Mouse (Mus musculus) thymus, adult 2 months (tissue): ENCODE data around the gene Idh2. TPM values are rescaled to one million over a fixed set of nuclear protein-coding genes. Genes with fewer than 3 reads are reported as not detected.
A peak's percentile ranks its signal among the peaks of the same experiment; 100 is the strongest.

Experiments used
- DNase-seq: peaks from one replicate; pipeline ENCODE4 v3.0.0; 2021
- H3K27ac ChIP-seq: fragments of 200-500 bp; 2 replicates; pipeline ENCODE4 v1.5.1; 2012; ENCODE audit warnings: low read length, control low read depth; ENCODE audit not compliant: control insufficient read depth, insufficient read depth
- H3K27me3 ChIP-seq: fragments of 200-500 bp; 2 replicates; pipeline ENCODE4 v1.6.1; 2012; ENCODE audit warnings: mild to moderate bottlenecking, low read length, moderate library complexity, mixed read lengths; ENCODE audit not compliant: control insufficient read depth, insufficient read depth
- H3K36me3 ChIP-seq: fragments of 200-500 bp; 2 replicates; pipeline ENCODE4 v1.6.1; 2012; ENCODE audit warnings: mild to moderate bottlenecking, low read length, moderate library complexity; ENCODE audit not compliant: control insufficient read depth, insufficient read depth
- H3K4me1 ChIP-seq: fragments of 200-500 bp; replicated peaks from 2 replicates; pipeline ENCODE4 v1.6.1; 2012; ENCODE audit warnings: low read length; ENCODE audit not compliant: control insufficient read depth, insufficient read depth
- H3K4me3 ChIP-seq: fragments of 200-500 bp; 2 replicates; pipeline ENCODE4 v1.5.1; 2012; ENCODE audit warnings: mild to moderate bottlenecking, low read length, control low read depth, moderate library complexity; ENCODE audit not compliant: control insufficient read depth, insufficient read depth
- CTCF ChIP-seq: fragments of 200-500 bp; IDR thresholded peaks from 2 replicates; pipeline ENCODE4 v1.5.1; 2012; ENCODE audit warnings: mild to moderate bottlenecking, control low read depth, low read length, moderate library complexity, borderline replicate concordance; ENCODE audit not compliant: control insufficient read depth, poor library complexity, insufficient read depth; ENCODE audit errors: extremely low read depth
- POLR2A ChIP-seq: fragments of 200-500 bp; IDR thresholded peaks from 2 replicates; pipeline ENCODE4 v1.6.1; 2012; ENCODE audit warnings: mild to moderate bottlenecking, low read length, control low read depth, moderate library complexity; ENCODE audit not compliant: control insufficient read depth, poor library complexity, insufficient read depth; ENCODE audit errors: extremely low read depth
- WGBS: fragments of 180-500 bp; shearing (Covaris S2); methylation state at CpG from one replicate; pipeline ENCODE4 v1.1.7; 2018; 5-methylcytosine and 5-hydroxymethylcytosine counted together
- polyA plus RNA-seq: library from polyadenylated mRNA; depleted of rRNA; stranded (reverse); fragments of >200 nt; gene quantifications from 2 replicates; pipeline ENCODE4 v1.2.3, GENCODE M21; 2012

Idh2 gene
- polyA plus RNA-seq, 1 experiment = 225 TPM

DNA sequence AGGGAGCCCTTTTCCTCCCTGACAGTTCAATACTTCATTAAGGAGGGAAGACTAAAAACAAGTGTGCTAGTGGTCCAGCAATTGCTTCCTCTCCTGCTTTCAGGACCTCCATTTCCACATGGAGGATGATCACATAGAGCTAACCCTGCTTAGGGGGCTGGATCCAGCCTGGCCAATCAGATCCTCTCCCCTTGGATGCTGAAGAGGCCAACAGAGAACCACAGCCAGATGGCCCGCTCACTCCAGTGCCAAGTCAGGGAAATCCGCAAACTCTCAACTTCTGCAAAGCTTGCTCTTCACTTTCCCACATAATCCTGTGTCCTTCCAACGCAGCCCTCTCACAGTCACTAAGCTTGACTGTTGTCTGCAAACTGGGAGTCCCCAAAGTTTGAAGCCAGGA lies 11.9 kb downstream of the Idh2 start:
- no peak for TF ChIP-seq POLR2A
- no peak for TF ChIP-seq CTCF
- H3K36me3 ChIP-seq = peaks cover 9% of the 10 kb centered on the region; the same call in 1 of the 2 replicates
- H3K27ac ChIP-seq = no peak overlapping the region
- H3K27me3 ChIP-seq = no peaks in the 10 kb centered on the region
- WGBS = 89% methylated on average over 3 of the region's 3 CpGs
- H3K4me1 ChIP-seq = peaks cover 16% of the 10 kb centered on the region
- no peak for DNase-seq
- no peak overlapping the region for H3K4me3 ChIP-seq

DNA sequence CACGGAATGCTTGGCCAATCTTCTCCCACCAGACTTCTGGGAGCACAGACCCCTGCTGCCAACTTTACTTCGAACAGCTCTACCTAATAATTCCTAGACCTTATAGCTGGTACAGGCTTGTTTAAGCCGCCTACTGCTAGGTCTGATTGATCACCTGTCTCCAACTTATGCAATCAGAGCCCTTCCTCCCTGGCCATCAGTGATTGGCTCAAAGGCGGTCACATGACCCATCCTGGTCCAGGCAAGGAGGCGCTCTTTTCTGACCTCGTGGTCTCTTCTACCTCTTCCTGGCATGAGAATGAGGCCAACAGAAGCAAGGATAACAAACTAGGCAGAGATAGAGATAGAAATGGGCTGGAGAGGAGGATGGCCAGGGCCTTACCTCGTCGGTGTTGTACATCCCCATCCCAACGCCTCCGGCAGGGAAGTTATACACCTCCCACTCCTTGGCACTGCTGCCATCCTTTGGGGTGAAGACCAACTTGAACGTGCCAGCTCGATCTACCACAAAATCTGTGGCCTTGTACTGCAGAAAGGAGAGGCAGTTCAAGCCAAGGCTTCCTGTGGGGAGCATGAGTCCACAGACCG lies 16.7 kb downstream of the Idh2 start:
- TF ChIP-seq CTCF = no peak
- no peak for TF ChIP-seq POLR2A
- Histone ChIP-seq H3K4me3 (no peak overlapping the region), H3K27ac (no peak overlapping the region), H3K36me3 (peaks cover 24% of the 10 kb centered on the region), H3K4me1 (peaks cover 7% of the 10 kb centered on the region), H3K27me3 (no peaks in the 10 kb centered on the region)
- DNase-seq = no peak
- WGBS = 96% methylated on average over 13 of the region's 13 CpGs

DNA sequence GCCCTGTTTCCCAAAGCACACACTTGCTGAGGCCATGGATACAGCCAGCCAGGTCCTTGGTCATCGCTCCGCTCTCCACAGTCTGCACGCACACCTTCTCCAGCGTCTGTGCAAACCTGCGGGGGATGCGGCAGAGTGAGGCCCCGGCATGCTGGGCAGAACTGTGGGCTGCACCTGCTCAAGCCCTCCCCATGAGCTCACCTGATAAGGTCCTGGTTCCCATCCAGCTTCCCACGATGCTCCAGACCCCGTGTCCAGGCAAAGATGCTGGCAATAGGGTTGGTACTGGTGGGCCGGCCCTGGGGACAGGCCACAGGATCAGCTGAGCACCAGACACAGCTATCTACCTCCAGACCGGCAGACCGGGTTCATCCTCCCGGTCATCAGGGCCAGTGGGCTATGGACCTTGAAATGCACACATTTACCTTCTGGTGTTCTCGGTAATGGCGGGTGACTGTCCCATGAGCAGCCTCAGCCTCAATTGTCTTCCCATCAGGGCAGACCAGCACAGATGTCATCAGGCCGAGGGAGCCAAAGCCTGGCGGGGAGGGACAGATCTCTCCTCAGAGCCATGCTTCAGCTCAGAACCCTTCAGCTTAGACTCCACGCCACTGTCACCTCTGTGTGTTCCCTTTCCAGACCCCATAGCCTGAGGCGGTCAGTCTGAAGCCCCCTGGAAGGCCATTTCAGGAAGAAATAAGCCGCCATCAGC lies 19.4 kb downstream of the Idh2 start:
- no peak for TF ChIP-seq CTCF
- TF ChIP-seq POLR2A = no peak
- H3K4me3 ChIP-seq = no peak overlapping the region
- H3K36me3 ChIP-seq = peaks cover 27% of the 10 kb centered on the region
- peaks cover 22% of the 10 kb centered on the region for H3K4me1 ChIP-seq
- DNase-seq = no peak
- WGBS = 97% methylated on average over 20 of the region's 20 CpGs
- H3K27me3 ChIP-seq = no peaks in the 10 kb centered on the region
- H3K27ac ChIP-seq = no peak overlapping the region

DNA sequence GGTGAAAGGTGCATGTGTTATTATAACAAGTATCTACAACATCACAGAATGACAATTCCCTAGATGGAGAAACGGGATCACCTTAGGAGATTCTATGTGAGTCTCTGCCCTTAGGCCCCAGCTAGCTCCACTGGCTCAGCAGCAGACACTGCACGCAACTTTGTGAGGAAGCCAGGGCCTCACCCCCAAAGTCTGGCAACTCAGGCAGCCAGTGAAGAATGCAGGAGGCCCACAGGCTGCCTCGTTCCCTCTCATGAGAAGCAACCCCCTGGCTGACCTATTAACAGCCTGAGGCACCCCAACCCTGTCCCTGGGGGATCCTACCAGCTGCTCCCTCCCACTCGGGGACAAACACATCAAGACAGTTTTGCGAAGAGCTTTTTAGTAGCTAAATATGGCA lies 20.7 kb downstream of the Idh2 start:
- Histone ChIP-seq H3K4me3 (no peak overlapping the region), H3K27ac (no peak overlapping the region), H3K36me3 (peaks cover 27% of the 10 kb centered on the region), H3K27me3 (no peaks in the 10 kb centered on the region), H3K4me1 (peaks cover 33% of the 10 kb centered on the region)
- no peak for TF ChIP-seq CTCF
- TF ChIP-seq POLR2A = no peak
- DNase-seq = no peak
- 97% methylated on average over 5 of the region's 5 CpGs for WGBS

DNA sequence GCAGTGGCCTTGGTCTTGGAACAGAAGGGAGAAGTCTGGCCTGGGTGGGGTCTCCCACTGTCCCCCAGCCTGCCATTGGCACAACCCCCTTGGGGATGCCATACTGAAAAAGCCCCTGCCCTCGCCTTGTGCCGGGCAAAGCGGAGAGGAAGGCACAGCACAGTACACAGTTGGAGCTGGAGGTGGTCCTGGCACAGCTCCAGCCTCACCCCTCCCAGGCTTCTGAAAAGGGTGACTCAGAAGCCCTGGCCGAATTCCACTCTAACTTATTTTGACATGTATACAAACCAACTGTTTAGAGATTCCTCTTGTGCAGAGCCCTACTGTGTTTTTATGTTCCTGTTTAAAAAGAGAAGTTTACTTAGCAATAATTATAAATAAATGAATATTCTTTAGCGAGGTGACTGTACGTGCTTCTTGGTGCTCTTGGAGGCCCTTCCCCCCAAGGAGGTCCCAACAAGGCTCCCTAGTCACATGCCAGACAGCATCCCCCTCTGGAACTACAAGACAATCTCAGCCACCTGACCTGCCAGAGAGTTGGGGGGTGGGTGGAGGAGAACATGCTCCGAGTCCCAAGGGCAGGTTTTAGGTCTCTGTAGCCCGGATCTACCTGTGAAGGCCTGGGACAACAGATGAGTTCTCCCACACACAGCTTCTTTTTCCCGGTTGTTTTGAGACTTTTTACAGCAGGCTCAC lies 22.7 kb downstream of the Idh2 start:
- Histone ChIP-seq H3K4me1 (peaks cover 33% of the 10 kb centered on the region), H3K27me3 (no peaks in the 10 kb centered on the region), H3K36me3 (peaks cover 10% of the 10 kb centered on the region), H3K4me3 (no peak overlapping the region), H3K27ac (peak overlapping the region; percentile 98)
- TF ChIP-seq CTCF (no peak), POLR2A (no peak)
- no peak for DNase-seq
- 68% methylated on average over 9 of the region's 9 CpGs for WGBS

DNA sequence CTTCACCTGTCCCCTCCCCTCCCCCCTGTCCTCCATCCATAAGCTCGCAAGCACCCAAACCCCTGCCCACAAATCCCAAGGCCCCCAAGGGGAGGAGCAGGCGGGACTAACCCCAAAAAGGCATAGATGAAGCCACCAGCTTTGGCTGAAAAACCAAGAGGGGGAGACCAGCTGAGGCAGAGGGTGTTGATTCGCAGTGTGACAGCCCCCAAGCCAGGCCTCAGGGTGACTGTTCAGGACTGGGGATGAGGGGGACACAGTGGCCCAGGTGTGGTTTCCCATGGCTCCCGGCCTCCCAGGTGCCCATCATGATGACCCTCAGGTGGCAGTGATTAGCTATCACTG lies 23.4 kb downstream of the Idh2 start:
- Histone ChIP-seq H3K36me3 (peaks cover 11% of the 10 kb centered on the region), H3K27me3 (no peaks in the 10 kb centered on the region), H3K27ac (peak overlapping the region; percentile 98), H3K4me1 (peaks cover 33% of the 10 kb centered on the region), H3K4me3 (no peak overlapping the region)
- TF ChIP-seq POLR2A (no peak), CTCF (no peak)
- WGBS = 17% methylated on average over 4 of the region's 4 CpGs
- DNase-seq = no peak
